Mouse (Mus musculus) G1E (cell line): ENCODE measurements around the gene Gramd1b. TPM values are rescaled to one million over a fixed set of nuclear protein-coding genes. Genes with fewer than 3 reads are reported as not detected.

Experiments used
- ATAC-seq: 2 replicates; pipeline ENCODE4 v1.8.0; 2016; ENCODE audit warnings: mild to moderate bottlenecking; ENCODE audit not compliant: insufficient number of reproducible peaks, poor library complexity, low FRiP score, severe bottlenecking; ENCODE audit errors: extremely low read depth
- DNase-seq: peaks from one replicate; pipeline ENCODE4 v3.0.0; 2012; ENCODE audit warnings: low spot score
- H3K27me3 ChIP-seq: 2 replicates; pipeline ENCODE4 v1.6.1; 2012; ENCODE audit warnings: mild to moderate bottlenecking, low read length, inconsistent platforms; ENCODE audit not compliant: insufficient read depth
- H3K36me3 ChIP-seq: replicated peaks from 2 replicates; pipeline ENCODE3; 2012; ENCODE audit warnings: mild to moderate bottlenecking, inconsistent platforms
- H3K4me1 ChIP-seq: 2 replicates; pipeline ENCODE4 v1.6.1; 2012; ENCODE audit warnings: low read depth, low read length, inconsistent platforms, mixed read lengths; ENCODE audit not compliant: insufficient read depth
- H3K4me3 ChIP-seq: 2 replicates; pipeline ENCODE4 v1.5.1; 2012; ENCODE audit warnings: low read depth, mild to moderate bottlenecking, inconsistent platforms, low read length, moderate library complexity, mixed read lengths
- H3K9me3 ChIP-seq: replicated peaks from 2 replicates; pipeline ENCODE4 v1.6.1; 2012; ENCODE audit warnings: inconsistent platforms
- CTCF ChIP-seq: IDR thresholded peaks from 2 replicates; pipeline ENCODE4 v1.5.1; 2012; ENCODE audit warnings: low read depth, low read length, inconsistent platforms, mixed read lengths
- GATA1 ChIP-seq: IDR thresholded peaks from 2 replicates; pipeline ENCODE4 v1.6.1; 2012; ENCODE audit warnings: borderline replicate concordance, low read length, inconsistent platforms, mixed read lengths
- GATA2 ChIP-seq: IDR thresholded peaks from 2 replicates; pipeline ENCODE4 v1.6.1; 2012; ENCODE audit warnings: low read depth, low read length, inconsistent platforms, borderline replicate concordance
- POLR2AphosphoS5 ChIP-seq: IDR thresholded peaks from 2 replicates; pipeline ENCODE4 v1.6.1; 2012; ENCODE audit warnings: low read depth, low read length, inconsistent platforms; ENCODE audit not compliant: insufficient replicate concordance
- TAL1 ChIP-seq: conservative IDR thresholded peaks from 2 replicates; pipeline ENCODE4 v1.6.1; 2012; ENCODE audit warnings: low read depth, low read length, inconsistent platforms, mixed read lengths
- polyA plus RNA-seq: library from polyadenylated mRNA; stranded (reverse); fragments of >175 nt; gene quantifications from 2 replicates; pipeline ENCODE4 v1.2.3, GENCODE M21; 2012
- total RNA-seq, 2 experiments: library from RNA; stranded (forward) in 1 of 2; stranded (reverse) in 1 of 2; fragments of 200-1000 nt in 1 of 2; fragments of >200 nt in 1 of 2; fragmentation: Nextera tagmentation in 1 of 2; gene quantifications; 2 replicates each; pipeline ENCODE4 v1.2.3; 2014 to 2017

Gene Gramd1b
- total and polyA plus RNA-seq, 3 experiments: 1.3 to 2.1 TPM; not detected in 1

DNA sequence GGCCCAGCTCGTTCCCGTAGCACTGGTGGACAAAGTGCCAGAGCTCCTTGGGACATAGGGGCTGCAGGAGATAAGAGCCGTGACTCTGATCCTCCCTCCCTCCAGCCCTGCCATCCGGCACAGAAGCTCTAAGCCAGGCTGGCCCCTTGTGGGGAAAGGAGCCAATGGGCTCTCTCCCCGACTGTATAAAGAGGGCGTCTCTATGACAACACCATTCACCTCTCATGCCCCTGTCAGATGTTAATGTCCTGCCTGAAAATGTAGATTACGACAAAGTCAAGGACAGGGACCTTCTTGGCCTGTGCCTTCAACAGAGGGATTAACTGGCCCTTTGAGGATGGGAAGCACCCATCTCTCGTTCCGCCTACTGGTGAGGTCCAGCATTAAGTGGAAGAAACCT lies 219.4 kb downstream of the Gramd1b start:
- Histone ChIP-seq H3K4me3 (no peak overlapping the region), H3K27me3 (no peaks in the 10 kb centered on the region), H3K4me1 (no peaks in the 10 kb centered on the region), H3K9me3 (peaks cover 22% of the 10 kb centered on the region), H3K36me3 (no peaks in the 10 kb centered on the region)
- TF ChIP-seq GATA2 (no peak), POLR2AphosphoS5 (no peak), TAL1 (no peak), GATA1 (no peak), CTCF (no peak)
- no peak for DNase-seq
- ATAC-seq: no peak

DNA sequence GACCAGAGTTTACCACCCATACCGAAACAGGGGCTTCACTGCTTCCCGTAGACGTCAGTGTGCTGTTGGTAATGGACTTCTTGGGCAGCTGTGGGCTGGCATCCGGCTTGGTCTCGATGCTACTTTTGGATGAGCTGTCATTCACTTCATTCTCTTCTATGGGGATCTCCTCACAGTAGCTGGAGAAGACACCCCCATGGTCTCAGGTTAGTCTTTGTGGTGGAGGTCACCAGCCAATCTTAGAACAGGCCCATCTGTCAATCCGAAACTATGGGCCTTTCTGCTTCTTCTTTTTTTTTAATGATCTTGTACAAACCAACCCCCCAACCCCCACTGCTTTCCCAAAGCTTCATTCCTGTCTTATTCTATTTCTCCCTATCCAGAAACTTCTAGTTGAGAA lies 221.3 kb downstream of the Gramd1b start:
- Histone ChIP-seq H3K4me3 (no peak overlapping the region), H3K36me3 (no peaks in the 10 kb centered on the region), H3K27me3 (no peaks in the 10 kb centered on the region), H3K4me1 (no peaks in the 10 kb centered on the region), H3K9me3 (peaks cover 34% of the 10 kb centered on the region)
- TF ChIP-seq TAL1 (no peak), GATA1 (no peak), CTCF (no peak), GATA2 (no peak), POLR2AphosphoS5 (no peak)
- DNase-seq (no peak), ATAC-seq (no peak)

DNA sequence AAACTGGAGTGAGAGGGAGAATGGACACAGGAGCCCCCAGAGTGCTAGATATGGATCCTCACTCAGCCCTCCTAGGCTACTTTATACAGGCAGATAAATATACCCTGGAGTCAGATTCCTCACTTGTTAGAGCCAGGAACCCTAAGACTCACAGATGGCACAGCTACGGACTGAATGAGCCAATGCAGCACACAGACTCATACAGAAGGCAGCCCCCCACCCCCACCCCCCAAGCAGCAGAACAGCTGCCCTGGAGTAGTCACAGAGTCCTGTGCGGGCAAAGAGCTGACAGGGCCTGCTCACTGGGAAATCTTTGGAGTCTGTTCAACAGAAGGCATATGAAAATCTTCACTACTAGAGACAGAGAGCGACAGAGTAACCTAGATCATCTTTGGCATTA lies 223.9 kb downstream of the Gramd1b start:
- ATAC-seq: no peak
- H3K27me3 ChIP-seq: no peaks in the 10 kb centered on the region
- H3K4me3 ChIP-seq: no peak overlapping the region
- no peaks in the 10 kb centered on the region for H3K4me1 ChIP-seq
- no peak for DNase-seq
- H3K9me3 ChIP-seq: peaks cover 46% of the 10 kb centered on the region
- no peaks in the 10 kb centered on the region for H3K36me3 ChIP-seq
- no peak for TF ChIP-seq CTCF
- TF ChIP-seq TAL1: no peak
- no peak for TF ChIP-seq POLR2AphosphoS5
- no peak for TF ChIP-seq GATA2
- TF ChIP-seq GATA1: no peak

DNA sequence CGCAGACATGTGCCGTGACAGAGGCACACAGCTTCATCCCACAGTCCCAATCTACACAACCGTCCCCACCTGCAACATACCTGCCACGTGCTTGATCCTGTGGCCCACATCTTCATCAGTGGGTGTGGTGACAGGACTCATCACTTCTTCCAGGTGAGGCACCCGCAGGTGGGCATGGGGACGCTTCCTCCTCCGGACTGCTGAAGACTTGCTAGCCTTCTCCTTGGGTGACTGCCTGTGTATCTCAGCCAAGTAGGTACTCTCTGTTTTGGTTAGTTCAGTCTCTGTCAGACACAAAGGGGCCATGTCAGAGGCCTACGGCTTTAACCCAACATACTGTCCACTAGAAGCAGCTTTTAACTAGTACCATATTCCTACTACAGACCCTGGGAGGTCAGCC lies 226.9 kb downstream of the Gramd1b start:
- no peak for DNase-seq
- no peak overlapping the region for H3K4me3 ChIP-seq
- H3K9me3 ChIP-seq: peaks cover 57% of the 10 kb centered on the region
- TF ChIP-seq TAL1 (no peak), GATA2 (no peak), GATA1 (no peak), CTCF (no peak), POLR2AphosphoS5 (no peak)
- no peaks in the 10 kb centered on the region for H3K27me3 ChIP-seq
- H3K36me3 ChIP-seq: no peaks in the 10 kb centered on the region
- ATAC-seq: no peak
- H3K4me1 ChIP-seq: no peaks in the 10 kb centered on the region

DNA sequence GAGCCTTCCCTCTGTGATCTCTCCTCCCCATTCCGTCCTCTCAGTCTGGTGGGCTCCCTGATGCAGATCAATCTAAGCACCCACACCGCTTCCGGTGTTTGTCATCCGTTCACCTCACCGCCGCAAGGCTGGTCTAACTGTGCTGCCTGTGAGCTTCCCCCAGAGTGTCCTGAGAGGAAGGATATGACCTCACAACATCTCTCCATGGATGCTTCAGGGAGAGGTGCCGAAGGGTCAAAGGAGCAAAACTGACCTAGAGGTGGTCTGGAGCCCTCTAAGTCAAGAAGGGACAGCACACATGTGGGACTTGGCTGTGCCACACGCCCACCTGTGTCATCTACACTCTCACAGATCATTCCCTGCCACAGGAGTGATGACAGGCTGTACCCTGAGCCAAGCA lies 228.8 kb downstream of the Gramd1b start:
- Histone ChIP-seq H3K36me3 (no peaks in the 10 kb centered on the region), H3K9me3 (peaks cover 56% of the 10 kb centered on the region), H3K4me1 (no peaks in the 10 kb centered on the region), H3K4me3 (no peak overlapping the region), H3K27me3 (no peaks in the 10 kb centered on the region)
- ATAC-seq (no peak), DNase-seq (no peak)
- TF ChIP-seq GATA2 (no peak), TAL1 (no peak), CTCF (no peak), GATA1 (no peak), POLR2AphosphoS5 (no peak)

DNA sequence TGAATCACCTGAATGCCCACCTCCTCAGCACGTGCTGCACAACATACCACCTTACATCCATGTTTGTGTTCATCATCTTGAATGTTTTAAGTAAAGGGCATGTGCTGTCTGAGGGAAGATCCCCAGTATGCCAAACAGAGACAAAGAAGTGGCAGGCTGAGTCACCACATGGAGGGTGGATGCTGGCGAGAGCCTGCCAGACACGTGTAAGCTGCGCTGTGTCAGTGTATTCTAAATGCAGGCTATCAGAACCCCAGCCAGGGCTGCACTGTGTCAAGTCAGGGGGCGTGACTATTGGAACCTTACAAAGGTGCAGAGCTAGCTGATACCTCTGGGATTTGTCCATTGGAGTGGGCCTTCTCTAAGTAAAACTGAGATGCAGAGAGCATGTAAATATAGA lies 229.7 kb downstream of the Gramd1b start:
- ATAC-seq: no peak
- Histone ChIP-seq H3K4me1 (no peaks in the 10 kb centered on the region), H3K36me3 (no peaks in the 10 kb centered on the region), H3K4me3 (no peak overlapping the region), H3K9me3 (peaks cover 53% of the 10 kb centered on the region), H3K27me3 (no peaks in the 10 kb centered on the region)
- no peak for DNase-seq
- TF ChIP-seq POLR2AphosphoS5 (no peak), TAL1 (no peak), CTCF (no peak)
